Mouse (Mus musculus) forebrain, postnatal 0 days (tissue): ENCODE measurements around the gene Zfp280d. TPM values are rescaled to one million over a fixed set of nuclear protein-coding genes. Genes with fewer than 3 reads are reported as not detected.

Experiments used
- ATAC-seq: fragments of 200-750 bp; cut with Nextera tagmentation; 2 replicates; pipeline ENCODE4 v1.8.0; 2017; ENCODE audit warnings: mild to moderate bottlenecking, moderate library complexity
- DNase-seq: peaks from one replicate; pipeline ENCODE4 v3.0.0-alpha.2; 2015
- H3K27ac ChIP-seq: fragments of 300-500 bp; sonication (generic); 2 replicates; pipeline ENCODE4 v1.5.1; 2014; ENCODE audit warnings: low read depth, mild to moderate bottlenecking, antibody characterized with exemption, low read length, moderate library complexity, mixed read lengths
- H3K27me3 ChIP-seq: fragments of 300-500 bp; sonication (generic); 2 replicates; pipeline ENCODE4 v1.6.1; 2014; ENCODE audit warnings: mild to moderate bottlenecking, low read length, mixed read lengths; ENCODE audit not compliant: insufficient read depth
- H3K36me3 ChIP-seq: fragments of 300-500 bp; sonication (generic); 2 replicates; pipeline ENCODE4 v1.6.1; 2014; ENCODE audit warnings: mild to moderate bottlenecking, moderate library complexity; ENCODE audit not compliant: insufficient read depth
- H3K4me1 ChIP-seq: fragments of 300-500 bp; sonication (generic); 2 replicates; pipeline ENCODE4 v1.6.1; 2014; ENCODE audit warnings: antibody characterized with exemption; ENCODE audit not compliant: insufficient read depth
- H3K4me2 ChIP-seq: fragments of 300-500 bp; sonication (generic); 2 replicates; pipeline ENCODE4 v1.6.1; 2014; ENCODE audit warnings: low read depth, mild to moderate bottlenecking, moderate library complexity
- H3K4me3 ChIP-seq: fragments of 300-500 bp; sonication (generic); 2 replicates; pipeline ENCODE4 v1.5.1; 2014; ENCODE audit warnings: low read depth, low read length, mixed read lengths
- H3K9ac ChIP-seq: fragments of 300-500 bp; sonication (generic); 2 replicates; pipeline ENCODE4 v1.6.1; 2014; ENCODE audit warnings: mild to moderate bottlenecking
- H3K9me3 ChIP-seq: fragments of 300-500 bp; sonication (generic); 2 replicates; pipeline ENCODE4 v1.6.1; 2016; ENCODE audit warnings: low read length
- CTCF ChIP-seq: sonication (generic); IDR thresholded peaks from 2 replicates; pipeline ENCODE4 v1.5.1; 2016; ENCODE audit warnings: antibody characterized with exemption, control low read depth, low read depth
- WGBS: fragments of 180-500 bp; shearing (Covaris S2); extraction: QIAGEN DNeasy Blood & Tissue Kit; methylation state at CpG from one replicate; pipeline ENCODE4 v1.1.7; 2014; 5-methylcytosine and 5-hydroxymethylcytosine counted together
- polyA plus RNA-seq: library from polyadenylated mRNA; unstranded; fragments of >200 nt; fragmentation: Nextera tagmentation; extraction: Ambion mirVana; gene quantifications from 2 replicates; pipeline ENCODE4 v1.2.1, GENCODE M21; 2015
- total RNA-seq: library from RNA; depleted of rRNA; stranded (reverse); fragments of >200 nt; gene quantifications from 2 replicates; pipeline ENCODE4 v1.2.3, GENCODE M21; 2014; rRNA removed

Gene Zfp280d
- total RNA-seq (63.6 and 93.6 TPM in 2 replicates), polyA plus RNA-seq (16.9 and 24.1 TPM in 2 replicates)

DNA sequence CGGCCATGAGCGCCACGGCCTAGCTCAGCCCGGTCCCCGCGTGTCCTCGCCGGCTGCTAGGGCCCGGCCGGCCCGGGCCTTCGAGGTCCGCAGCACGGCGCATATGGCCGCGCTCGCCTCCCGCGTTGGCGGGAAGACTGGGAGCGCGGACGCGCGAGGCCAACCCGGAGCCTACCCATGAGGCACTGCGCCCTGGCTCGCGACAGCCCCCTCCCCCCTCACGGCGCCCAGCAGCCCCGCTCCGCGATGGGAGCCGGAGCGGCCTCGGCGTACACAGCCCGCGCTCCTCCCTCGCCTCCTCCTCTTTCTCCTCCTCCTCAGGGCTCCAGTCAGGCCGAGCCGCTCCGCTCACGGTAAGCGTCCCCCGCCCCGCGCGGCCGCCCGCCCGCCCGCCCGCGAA lies at the start of gene Zfp280d:
TSS of gene Zfp280d (plus strand) at position 184 of the 400 bp plus-strand sequence.
- ATAC-seq (peak; percentile 99), DNase-seq (peak; percentile 95)
- no peaks in the 10 kb centered on the region for H3K9me3 ChIP-seq
- WGBS, result under 1% methylated on average over 45 of the region's 57 CpGs
- no peaks in the 10 kb centered on the region for H3K36me3 ChIP-seq
- peak within 1 kb of the TSS; percentile 79 for H3K4me3 ChIP-seq
- peaks cover 10% of the 10 kb centered on the region for H3K4me1 ChIP-seq
- H3K27ac ChIP-seq, result peak within 1 kb of the TSS; percentile 99
- peak within 1 kb of the TSS; percentile 65 for H3K4me2 ChIP-seq
- no peak for TF ChIP-seq CTCF
- H3K9ac ChIP-seq, result peak within 1 kb of the TSS; percentile 91
- no peaks in the 10 kb centered on the region for H3K27me3 ChIP-seq

DNA sequence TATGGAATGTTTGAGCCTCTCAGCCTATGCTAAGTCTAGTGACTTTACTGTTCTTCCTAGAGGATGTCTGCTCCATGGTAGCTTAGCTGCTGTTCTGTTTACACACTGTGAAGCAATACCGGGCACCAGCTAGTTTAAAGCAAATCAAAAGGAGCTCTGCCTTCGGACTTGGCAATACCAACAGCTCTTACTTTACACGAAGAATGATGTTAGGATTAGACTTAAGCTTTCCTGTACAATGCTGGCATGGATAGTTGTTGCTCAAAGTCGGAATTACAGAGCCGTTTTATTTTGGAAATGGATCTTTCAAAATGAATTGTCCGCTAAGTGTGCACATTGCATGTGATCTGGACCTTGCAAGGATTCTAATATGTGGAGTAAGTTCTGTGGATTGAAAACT lies 48.1 kb upstream of the Zfp280d start:
- no peak overlapping the region for H3K9ac ChIP-seq
- H3K27ac ChIP-seq, result no peak overlapping the region
- H3K4me2 ChIP-seq, result no peak overlapping the region
- H3K9me3 ChIP-seq, result 0 out of 2 replicates have a peak, but pooled peaks cover 6% of the 10 kb centered on the region
- DNase-seq, result no peak
- WGBS, result 82% methylated on average over 6 of the region's 6 CpGs
- H3K4me1 ChIP-seq, result no peaks in the 10 kb centered on the region
- no peaks in the 10 kb centered on the region for H3K27me3 ChIP-seq
- no peak for ATAC-seq
- TF ChIP-seq CTCF, result no peak
- no peak overlapping the region for H3K4me3 ChIP-seq
- H3K36me3 ChIP-seq, result no peaks in the 10 kb centered on the region

DNA sequence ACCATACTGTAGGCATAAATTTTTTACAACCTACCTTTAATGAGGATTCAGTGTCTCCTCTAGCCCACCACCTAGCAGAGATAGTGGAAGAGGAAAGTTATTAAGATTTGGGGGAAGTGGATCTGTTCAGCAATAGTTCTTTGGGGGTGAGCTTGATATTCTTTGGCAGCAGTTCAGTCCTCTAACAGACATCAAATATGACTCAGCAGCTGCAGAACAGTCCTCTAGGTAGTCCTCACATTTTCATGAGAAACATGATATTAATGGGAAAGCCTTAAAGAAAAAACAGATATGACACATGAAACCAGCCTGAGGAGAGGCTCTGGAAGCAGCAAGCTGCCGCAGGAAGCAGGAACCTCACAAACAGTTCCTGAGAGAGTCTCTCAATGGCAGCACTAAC lies 22.0 kb upstream of the Zfp280d start:
- TF ChIP-seq CTCF, result no peak
- H3K36me3 ChIP-seq, result no peaks in the 10 kb centered on the region
- no peaks in the 10 kb centered on the region for H3K9me3 ChIP-seq
- no peak overlapping the region for H3K27ac ChIP-seq
- 90% methylated on average over 1 of the region's 1 CpGs for WGBS
- no peak overlapping the region for H3K4me3 ChIP-seq
- H3K4me1 ChIP-seq, result no peaks in the 10 kb centered on the region
- no peak overlapping the region for H3K9ac ChIP-seq
- no peak overlapping the region for H3K4me2 ChIP-seq
- no peak for DNase-seq
- no peak for ATAC-seq
- no peaks in the 10 kb centered on the region for H3K27me3 ChIP-seq

DNA sequence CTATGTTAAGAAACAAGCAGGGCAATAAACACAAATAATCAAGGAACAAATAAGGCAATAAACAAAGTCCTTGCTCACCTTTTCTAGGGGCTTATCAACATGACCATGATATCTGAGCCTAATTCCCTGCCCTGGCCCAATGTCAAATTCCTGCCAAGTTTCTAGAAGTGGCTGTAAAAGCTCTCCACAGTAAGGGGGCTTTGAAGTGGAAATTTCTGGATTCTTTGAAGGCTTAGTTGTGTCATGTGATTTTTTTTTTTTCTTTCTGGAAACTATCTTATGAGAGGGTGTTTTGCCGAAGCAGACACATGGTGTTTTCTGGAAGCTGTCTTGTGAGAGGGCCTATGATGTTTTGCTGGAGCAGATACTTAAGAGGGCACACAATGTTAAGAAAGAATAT lies 19.4 kb upstream of the Zfp280d start:
- Histone ChIP-seq H3K36me3 (no peaks in the 10 kb centered on the region), H3K4me3 (no peak overlapping the region), H3K9me3 (no peaks in the 10 kb centered on the region), H3K27me3 (no peaks in the 10 kb centered on the region), H3K27ac (no peak overlapping the region), H3K9ac (no peak overlapping the region), H3K4me2 (no peak overlapping the region), H3K4me1 (no peaks in the 10 kb centered on the region)
- whole genome bisulfite sequencing, result 15% methylated on average over 1 of the region's 1 CpGs
- TF ChIP-seq CTCF, result no peak
- DNase-seq (no peak), ATAC-seq (no peak)

- H3K4me1 ChIP-seq, result no peaks in the 10 kb centered on the region
- no peak overlapping the region for H3K27ac ChIP-seq
- H3K36me3 ChIP-seq, result no peaks in the 10 kb centered on the region
- ATAC-seq (no peak), DNase-seq (no peak)
- H3K27me3 ChIP-seq, result no peaks in the 10 kb centered on the region
- no peaks in the 10 kb centered on the region for H3K9me3 ChIP-seq
- H3K9ac ChIP-seq, result no peak overlapping the region
- H3K4me3 ChIP-seq, result no peak overlapping the region
- TF ChIP-seq CTCF, result no peak
- H3K4me2 ChIP-seq, result no peak overlapping the region
- 75% methylated on average over 3 of the region's 3 CpGs for whole genome bisulfite sequencing
These were observed 18.0 kb upstream of the Zfp280d start for GRCm38 (mm10) chr9:72256646-72257045.

DNA sequence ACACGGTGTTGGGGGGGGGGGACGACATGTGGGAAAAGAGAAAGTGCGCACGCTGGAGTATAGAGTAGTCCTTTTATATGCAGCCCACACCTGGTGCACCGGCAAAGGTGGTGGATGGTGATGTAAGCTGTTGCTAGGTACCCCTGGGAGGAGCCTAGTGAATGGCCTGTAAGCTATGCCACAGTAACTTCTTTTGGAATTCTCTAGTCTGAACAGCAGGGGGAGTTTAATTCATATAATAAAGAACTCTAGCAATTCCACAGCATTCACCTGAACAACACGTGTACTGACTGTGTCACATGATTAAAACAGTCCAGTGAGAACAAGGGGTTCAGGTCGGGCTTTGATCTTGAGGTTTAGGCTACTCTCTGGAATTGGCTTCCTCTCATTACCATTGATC lies 14.3 kb upstream of the Zfp280d start:
- Histone ChIP-seq H3K4me1 (no peaks in the 10 kb centered on the region), H3K4me3 (no peak overlapping the region), H3K4me2 (no peak overlapping the region), H3K9ac (no peak overlapping the region), H3K27ac (no peak overlapping the region), H3K9me3 (no peaks in the 10 kb centered on the region), H3K27me3 (no peaks in the 10 kb centered on the region), H3K36me3 (no peaks in the 10 kb centered on the region)
- TF ChIP-seq CTCF, result no peak; the same call in 1 of the 2 replicates
- ATAC-seq, result peak; percentile 69
- 28% methylated on average over 7 of the region's 7 CpGs for WGBS
- DNase-seq, result peak; percentile 27

DNA sequence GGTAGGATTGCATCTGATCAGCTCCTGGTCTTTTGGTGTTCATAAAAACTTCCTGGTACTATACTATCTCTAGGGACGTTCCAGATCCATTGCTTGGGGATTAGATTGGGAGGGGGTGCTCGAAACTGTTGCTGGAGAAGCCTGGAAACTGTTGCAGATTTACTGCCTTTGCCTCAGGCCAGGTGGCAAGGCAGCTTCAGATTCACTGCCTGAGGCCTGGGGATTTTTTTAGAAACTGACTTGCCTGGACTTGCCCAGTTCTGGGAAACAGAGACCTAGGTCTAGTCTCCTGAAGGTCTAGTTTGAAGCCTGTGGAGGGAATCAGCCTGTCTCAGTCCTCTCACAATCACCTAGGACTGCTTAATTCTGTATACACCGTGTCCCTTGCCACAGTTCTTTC lies 9.8 kb upstream of the Zfp280d start:
- ATAC-seq, result no peak
- TF ChIP-seq CTCF, result no peak
- 81% methylated on average over 3 of the region's 3 CpGs for WGBS

More for the DNA sequence above, 9.8 kb upstream of the Zfp280d start:
- H3K36me3 ChIP-seq, result no peaks in the 10 kb centered on the region
- no peak overlapping the region for H3K4me2 ChIP-seq
- H3K4me3 ChIP-seq, result no peak overlapping the region
- no peak for DNase-seq
- no peaks in the 10 kb centered on the region for H3K4me1 ChIP-seq
- H3K9me3 ChIP-seq, result no peaks in the 10 kb centered on the region
- H3K9ac ChIP-seq, result no peak overlapping the region
- H3K27me3 ChIP-seq, result no peaks in the 10 kb centered on the region
- no peak overlapping the region for H3K27ac ChIP-seq
